Mouse (Mus musculus): Measurements from ENCODE around the gene Dennd1b. TPM values are rescaled to one million over a fixed set of nuclear protein-coding genes. Genes with fewer than 3 reads are reported as not detected.

Gene Dennd1b
- polyA plus RNA-seq, 1 experiment from 2014 or later: 8.5 TPM

DNA sequence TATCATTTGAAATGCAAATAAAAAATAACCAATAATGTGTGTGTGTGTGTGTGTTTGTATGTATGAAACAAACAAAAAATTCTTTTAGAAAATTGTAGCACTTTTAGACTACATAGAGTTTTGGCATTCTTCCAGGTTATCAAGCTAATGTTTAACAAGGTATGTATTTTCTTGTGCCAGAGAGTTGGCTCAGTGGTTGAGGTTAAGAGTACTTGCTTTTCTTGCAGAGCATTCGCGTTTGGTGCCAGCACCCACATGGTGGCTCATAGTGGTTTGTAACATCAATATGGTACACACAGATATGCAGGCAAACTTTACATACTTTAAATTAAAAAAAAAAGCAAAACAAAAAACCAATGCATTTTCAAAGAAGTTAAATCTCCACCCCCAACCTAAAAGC is 101.5 kb downstream of the Dennd1b start:
- ATAC-seq (ENCODE audit: insufficient number of reproducible peaks, low FRiP score, low TSS enrichment, low read depth): no peak
- Histone ChIP-seq H3K27ac (no peak overlapping the region), H3K4me2 (no peak overlapping the region), H3K4me1 (no peaks in the 10 kb centered on the region), H3K27me3 (no peaks in the 10 kb centered on the region), H3K9me3 (no peaks in the 10 kb centered on the region), H3K9ac (no peak overlapping the region), H3K4me3 (no peak overlapping the region), H3K36me3 (no peaks in the 10 kb centered on the region)
- 74% methylated on average over 2 of the region's 2 CpGs for WGBS

- no peak overlapping the region for H3K9ac ChIP-seq
- H3K36me3 ChIP-seq: no peaks in the 10 kb centered on the region
- WGBS: 60% methylated on average over 2 of the region's 2 CpGs
- ATAC-seq (ENCODE audit: insufficient number of reproducible peaks, low FRiP score, low TSS enrichment, low read depth): no peak
- H3K4me1 ChIP-seq: no peaks in the 10 kb centered on the region
- H3K27ac ChIP-seq: no peak overlapping the region
- H3K4me3 ChIP-seq: no peak overlapping the region
- no peaks in the 10 kb centered on the region for H3K27me3 ChIP-seq
- H3K9me3 ChIP-seq: no peaks in the 10 kb centered on the region
- H3K4me2 ChIP-seq: no peak overlapping the region
Observed at GRCm38 (mm10) chr1:139067210-139067609, 104.0 kb downstream of the Dennd1b start.

DNA sequence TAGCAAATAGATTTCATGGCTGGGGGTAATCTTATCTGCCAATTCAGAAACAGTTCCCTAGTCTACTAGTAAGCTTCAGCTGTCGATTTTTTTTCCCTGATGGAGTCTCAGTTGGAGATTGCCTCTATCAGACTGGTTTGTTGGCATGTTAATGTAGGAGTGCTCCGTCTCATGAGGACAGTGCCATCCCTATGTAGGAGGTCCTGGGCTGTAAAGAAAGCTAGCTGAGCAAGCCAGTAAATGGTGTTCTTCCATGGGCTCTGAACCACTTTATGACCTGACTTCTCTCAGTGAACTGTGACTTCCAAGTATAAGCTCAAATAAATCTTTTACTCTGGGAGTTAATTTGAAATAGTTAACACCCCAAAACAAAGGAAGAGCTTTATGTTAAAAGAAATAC is 107.8 kb downstream of the Dennd1b start:
- no peak overlapping the region for H3K27ac ChIP-seq
- H3K4me3 ChIP-seq: no peak overlapping the region
- H3K4me1 ChIP-seq: no peaks in the 10 kb centered on the region
- ATAC-seq (ENCODE audit: insufficient number of reproducible peaks, low FRiP score, low TSS enrichment, low read depth): no peak
- no peak overlapping the region for H3K9ac ChIP-seq
- no peak overlapping the region for H3K4me2 ChIP-seq
- H3K9me3 ChIP-seq: no peaks in the 10 kb centered on the region
- WGBS: 65% methylated on average over 2 of the region's 2 CpGs
- H3K27me3 ChIP-seq: no peaks in the 10 kb centered on the region
- no peaks in the 10 kb centered on the region for H3K36me3 ChIP-seq

DNA sequence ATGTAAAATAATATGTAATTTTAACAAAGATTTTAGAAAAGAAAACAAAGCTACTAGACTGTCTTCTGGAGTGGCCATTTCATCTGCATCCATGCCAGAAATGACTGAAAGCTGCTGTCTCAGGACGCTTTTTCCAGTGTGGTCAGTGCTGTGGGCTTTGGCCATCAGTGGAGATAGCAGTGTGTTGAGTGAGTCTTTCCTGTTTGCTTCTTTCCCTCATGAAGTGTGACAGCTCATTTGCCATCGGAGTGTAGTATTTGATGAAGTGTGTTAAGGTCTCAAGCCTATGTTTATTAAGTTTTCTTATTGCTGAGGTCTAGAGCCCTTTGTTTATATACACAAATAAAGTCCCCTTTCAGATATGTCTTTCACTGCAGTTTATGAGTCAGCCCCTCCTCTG is 112.4 kb downstream of the Dennd1b start:
- no peak overlapping the region for H3K4me2 ChIP-seq
- H3K9me3 ChIP-seq: no peaks in the 10 kb centered on the region

DNA sequence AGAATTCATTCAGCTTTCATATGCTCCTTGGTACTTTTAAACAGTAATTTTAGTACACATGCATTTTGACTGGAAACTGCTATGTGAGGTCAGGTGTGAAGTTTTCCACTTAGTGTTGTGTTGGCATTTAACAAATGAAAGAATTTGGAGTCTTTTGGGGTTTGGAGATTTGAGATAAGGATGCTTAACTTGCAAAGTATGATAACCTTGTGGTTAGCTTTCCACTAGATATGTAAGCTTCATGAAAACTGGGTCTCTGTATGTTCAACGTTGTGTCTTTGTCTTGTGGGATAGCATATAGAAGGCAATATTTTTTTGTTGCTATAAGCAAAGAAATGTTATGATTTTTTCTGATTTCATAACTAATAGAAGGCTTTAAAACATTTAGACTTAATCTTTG is 114.8 kb downstream of the Dennd1b start:
- Histone ChIP-seq H3K4me1 (no peaks in the 10 kb centered on the region), H3K27ac (no peak overlapping the region), H3K4me2 (no peak overlapping the region), H3K36me3 (no peaks in the 10 kb centered on the region), H3K9me3 (no peaks in the 10 kb centered on the region), H3K27me3 (no peaks in the 10 kb centered on the region), H3K4me3 (no peak overlapping the region), H3K9ac (no peak overlapping the region)
- WGBS: 87% methylated on average over 1 of the region's 1 CpGs
- ATAC-seq (ENCODE audit: insufficient number of reproducible peaks, low FRiP score, low TSS enrichment, low read depth): no peak

More for the DNA sequence above, 112.4 kb downstream of the Dennd1b start:
- Histone ChIP-seq H3K9ac (no peak overlapping the region), H3K27ac (no peak overlapping the region), H3K4me3 (no peak overlapping the region), H3K4me1 (no peaks in the 10 kb centered on the region), H3K27me3 (no peaks in the 10 kb centered on the region), H3K36me3 (no peaks in the 10 kb centered on the region)
- ATAC-seq (ENCODE audit: insufficient number of reproducible peaks, low FRiP score, low TSS enrichment, low read depth): no peak
- WGBS: 78% methylated on average over 2 of the region's 2 CpGs

- H3K9me3 ChIP-seq: no peaks in the 10 kb centered on the region
- no peaks in the 10 kb centered on the region for H3K27me3 ChIP-seq
- H3K4me1 ChIP-seq: no peaks in the 10 kb centered on the region
- WGBS: 81% methylated on average over 8 of the region's 8 CpGs
- H3K36me3 ChIP-seq: no peaks in the 10 kb centered on the region
- no peak for ATAC-seq (ENCODE audit: insufficient number of reproducible peaks, low FRiP score, low TSS enrichment, low read depth)
- no peak overlapping the region for H3K9ac ChIP-seq
- H3K27ac ChIP-seq: no peak overlapping the region
- H3K4me2 ChIP-seq: no peak overlapping the region
- no peak overlapping the region for H3K4me3 ChIP-seq
Observed at GRCm38 (mm10) chr1:139079000-139079399, 115.8 kb downstream of the Dennd1b start.

DNA sequence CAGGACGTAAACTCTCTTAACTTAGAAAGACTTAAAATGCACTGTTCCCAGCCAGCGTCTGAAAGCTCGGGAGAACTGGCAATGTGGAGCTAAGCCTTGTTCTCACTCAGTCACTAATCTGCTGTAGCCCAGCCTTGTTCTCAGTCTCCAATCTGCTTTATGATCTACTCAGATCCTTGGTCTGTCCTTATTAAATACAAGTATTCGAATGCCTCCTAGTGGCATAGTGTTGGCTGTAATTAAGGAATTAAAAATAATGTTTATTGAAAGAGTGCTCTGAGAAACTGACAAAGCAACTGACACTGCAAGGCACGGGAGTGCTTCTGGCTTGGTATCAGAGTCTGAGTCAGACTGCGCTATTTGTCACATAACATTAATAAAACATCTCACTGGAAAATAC is 116.3 kb downstream of the Dennd1b start:
- Histone ChIP-seq H3K27ac (no peak overlapping the region), H3K36me3 (no peaks in the 10 kb centered on the region), H3K9ac (no peak overlapping the region), H3K27me3 (no peaks in the 10 kb centered on the region), H3K4me1 (no peaks in the 10 kb centered on the region), H3K9me3 (no peaks in the 10 kb centered on the region), H3K4me3 (no peak overlapping the region), H3K4me2 (no peak overlapping the region)
- WGBS: 61% methylated on average over 6 of the region's 6 CpGs
- ATAC-seq (ENCODE audit: insufficient number of reproducible peaks, low FRiP score, low TSS enrichment, low read depth): no peak

GRCm38 (mm10) chr1:139080517-139081386 is 117.5 kb downstream of the Dennd1b start:
- H3K27me3 ChIP-seq: no peaks in the 10 kb centered on the region
- no peak overlapping the region for H3K4me3 ChIP-seq
- H3K36me3 ChIP-seq: no peaks in the 10 kb centered on the region
- H3K9me3 ChIP-seq: no peaks in the 10 kb centered on the region
- no peak overlapping the region for H3K4me2 ChIP-seq
- no peak overlapping the region for H3K9ac ChIP-seq
- no peak overlapping the region for H3K27ac ChIP-seq
- H3K4me1 ChIP-seq: no peaks in the 10 kb centered on the region
- 57% methylated on average over 16 of the region's 16 CpGs for WGBS
- no peak for ATAC-seq (ENCODE audit: insufficient number of reproducible peaks, low FRiP score, low TSS enrichment, low read depth)

DNA sequence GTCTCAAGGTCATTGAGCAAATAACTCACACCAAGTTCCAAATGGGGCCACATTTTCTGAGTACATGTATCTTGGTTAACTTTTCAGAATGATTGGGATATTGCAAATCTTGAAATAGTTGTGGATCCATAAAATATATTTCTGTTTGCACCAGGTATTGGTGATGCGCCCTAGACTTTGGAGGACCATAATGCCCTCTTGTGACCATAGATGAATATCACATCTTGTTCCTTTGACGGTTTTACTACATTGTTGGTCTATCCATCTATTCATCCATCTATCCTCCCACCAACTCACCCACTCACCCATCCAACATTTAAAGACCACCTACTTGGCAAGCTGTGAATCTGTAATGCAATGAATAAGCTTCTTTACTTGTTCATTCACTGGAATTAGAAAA is 120.1 kb downstream of the Dennd1b start:
- no peaks in the 10 kb centered on the region for H3K4me1 ChIP-seq
- ATAC-seq (ENCODE audit: insufficient number of reproducible peaks, low FRiP score, low TSS enrichment, low read depth): no peak

GRCm38 (mm10) chr1:139087564-139087963 is 124.3 kb downstream of the Dennd1b start:
- Histone ChIP-seq H3K36me3 (no peaks in the 10 kb centered on the region), H3K9ac (no peak overlapping the region), H3K27ac (no peak overlapping the region), H3K4me1 (no peaks in the 10 kb centered on the region), H3K4me2 (no peak overlapping the region), H3K27me3 (no peaks in the 10 kb centered on the region), H3K4me3 (no peak overlapping the region), H3K9me3 (no peaks in the 10 kb centered on the region)
- ATAC-seq (ENCODE audit: insufficient number of reproducible peaks, low FRiP score, low TSS enrichment, low read depth): no peak
- WGBS: 94% methylated on average over 3 of the region's 3 CpGs

More for the DNA sequence above, 120.1 kb downstream of the Dennd1b start:
- 66% methylated on average over 2 of the region's 2 CpGs for WGBS
- Histone ChIP-seq H3K4me3 (no peak overlapping the region), H3K9ac (no peak overlapping the region), H3K9me3 (no peaks in the 10 kb centered on the region), H3K36me3 (no peaks in the 10 kb centered on the region), H3K27me3 (no peaks in the 10 kb centered on the region), H3K4me2 (no peak overlapping the region), H3K27ac (no peak overlapping the region)

- 75% methylated on average over 3 of the region's 3 CpGs for WGBS
Observed at GRCm38 (mm10) chr1:139090744-139091143, 127.5 kb downstream of the Dennd1b start.

DNA sequence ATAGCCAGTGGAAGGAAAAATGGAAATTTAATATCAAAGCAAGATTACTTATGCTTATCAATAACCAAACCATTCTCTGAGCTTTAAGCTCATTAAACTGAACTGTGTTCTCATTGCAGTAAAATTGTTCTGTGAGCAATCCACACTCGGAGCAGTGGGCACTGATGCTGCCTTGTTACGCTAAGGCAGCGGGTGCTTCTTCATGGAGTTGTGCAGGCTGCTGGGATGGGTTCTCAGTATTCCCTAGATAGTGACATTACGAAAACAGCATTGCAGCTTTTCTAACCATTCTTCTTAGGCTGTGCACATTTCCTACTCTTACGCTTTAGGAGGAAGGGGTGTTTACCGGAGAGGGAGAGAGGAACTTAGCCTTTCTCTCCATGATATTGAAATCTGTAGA is 128.5 kb downstream of the Dennd1b start:
- H3K27ac ChIP-seq: no peak overlapping the region
- 67% methylated on average over 6 of the region's 6 CpGs for WGBS
- H3K9me3 ChIP-seq: no peaks in the 10 kb centered on the region
- H3K9ac ChIP-seq: no peak overlapping the region
- 0 out of 2 replicates have a peak, but pooled peaks cover 2% of the 10 kb centered on the region for H3K4me1 ChIP-seq
- no peaks in the 10 kb centered on the region for H3K27me3 ChIP-seq
- 0 out of 2 replicates have a peak, but pooled peaks cover 3% of the 10 kb centered on the region for H3K36me3 ChIP-seq
- H3K4me3 ChIP-seq: no peak overlapping the region
- H3K4me2 ChIP-seq: no peak overlapping the region
- no peak for ATAC-seq (ENCODE audit: insufficient number of reproducible peaks, low FRiP score, low TSS enrichment, low read depth)

More at GRCm38 (mm10) chr1:139090744-139091143, 127.5 kb downstream of the Dennd1b start:
- Histone ChIP-seq H3K4me2 (no peak overlapping the region), H3K9me3 (no peaks in the 10 kb centered on the region), H3K9ac (no peak overlapping the region), H3K27ac (no peak overlapping the region), H3K4me3 (no peak overlapping the region), H3K4me1 (0 out of 2 replicates have a peak, but pooled peaks cover 2% of the 10 kb centered on the region), H3K36me3 (no peaks in the 10 kb centered on the region), H3K27me3 (no peaks in the 10 kb centered on the region)
- ATAC-seq (ENCODE audit: insufficient number of reproducible peaks, low FRiP score, low TSS enrichment, low read depth): no peak
